Mouse (Mus musculus): ENCODE data around the gene Pbx1.

DNA sequence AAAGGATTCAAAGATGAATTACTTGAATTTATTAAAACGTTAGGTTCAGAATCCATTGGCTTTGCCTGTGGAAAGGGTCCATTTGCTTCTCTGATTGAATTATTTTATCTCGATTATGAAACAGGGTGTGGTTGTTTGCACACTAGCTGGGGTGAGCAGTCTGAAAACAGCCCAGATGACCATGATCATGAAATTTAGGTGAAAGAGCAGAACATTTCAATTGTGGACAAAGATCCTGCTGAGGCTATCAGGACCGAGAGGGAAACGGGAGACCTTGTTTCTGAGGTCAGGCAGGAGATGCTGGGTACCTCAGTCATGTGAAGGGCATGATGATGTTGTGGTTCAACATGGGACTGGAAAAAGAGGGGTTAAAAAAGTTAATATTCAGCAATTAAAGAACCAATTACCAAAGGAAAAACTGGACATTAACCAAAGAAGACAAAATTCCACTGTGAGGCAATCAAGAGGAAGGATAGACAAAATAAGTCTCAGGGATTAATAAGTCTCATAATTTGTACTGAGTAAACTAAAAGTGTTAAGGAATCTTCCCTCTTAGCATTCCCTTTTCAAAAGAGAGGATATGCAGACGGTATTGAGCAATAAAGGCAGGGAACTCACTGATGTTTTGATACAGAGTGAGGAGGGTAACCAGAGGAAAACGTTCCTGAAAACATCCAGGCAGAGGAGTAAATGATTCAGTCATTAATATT lies 40.6 kb upstream of the Pbx1 start:
- TF ChIP-seq CTCF (IDR thresholded peaks at IDR 0.05; ENCODE audit: insufficient read depth, low read length) (no peak), POLR2A (IDR thresholded peaks at IDR 0.05; ENCODE audit: borderline replicate concordance, extremely low read depth, low read depth, low read length) (no peak)

Measured in lung, adult 2 months (tissue).